Comparison of ENCODE assay signal across 7 mouse cellular contexts in genomic region chr14:119006441-119007102, GRCm38 (mm10).
DNase-seq lines count a peak whose midpoint lies in the region; ATAC-seq lines count a peak whose summit lies in the region.

No protein-coding gene starts in this region.

- peak overlapping the region; percentile 64 for H3K9ac ChIP-seq in intestine, embryonic 16.5 days (ENCODE audit: low read depth, low read length)
- H3K9ac ChIP-seq in midbrain, embryonic 11.5 days (ENCODE audit: low read length) = peak overlapping the region; percentile 65

- H3K4me1 ChIP-seq in intestine, embryonic 16.5 days (ENCODE audit: control insufficient read depth, insufficient read depth, low read length) = no peaks in the 10 kb centered on the region
- peaks cover 3% of the 10 kb centered on the region; the same call in 1 of the 2 replicates for H3K4me1 ChIP-seq in midbrain, embryonic 11.5 days (ENCODE audit: control insufficient read depth, insufficient read depth, low read length)

- H3K27ac ChIP-seq in intestine, embryonic 16.5 days (ENCODE audit: low read length) = peak overlapping the region; percentile 71
- no peak overlapping the region for H3K27ac ChIP-seq in midbrain, embryonic 11.5 days (ENCODE audit: low read depth, low read length)

- H3K27me3 ChIP-seq in intestine, embryonic 16.5 days (replicated peaks; ENCODE audit: control insufficient read depth, insufficient read depth, low read length) = no peaks in the 10 kb centered on the region
- H3K27me3 ChIP-seq in midbrain, embryonic 11.5 days (ENCODE audit: control insufficient read depth, insufficient read depth, low read length) = no peaks in the 10 kb centered on the region

- peak; percentile 14 for DNase-seq in thymus, postnatal 0 days (ENCODE audit: low spot score)
- no peak for DNase-seq in thymus, postnatal 10 days (ENCODE audit: low spot score in 2 of 2)
- peak; percentile 46 to 57 for DNase-seq in cerebellum, postnatal 36 days
- DNase-seq in midbrain, embryonic 11.5 days (ENCODE audit: low spot score, missing footprints) = no peak
- DNase-seq in spleen, postnatal 4 days (ENCODE audit: low spot score in 2 of 2) = no peak
- DNase-seq in ovary, postnatal 36 days (ENCODE audit: low spot score) = no peak

- peak overlapping the region; percentile 46 for H3K4me3 ChIP-seq in intestine, embryonic 16.5 days (ENCODE audit: low read length)
- peak overlapping the region; percentile 44 for H3K4me3 ChIP-seq in midbrain, embryonic 11.5 days (ENCODE audit: low read depth, low read length)

- H3K36me3 ChIP-seq in intestine, embryonic 16.5 days (ENCODE audit: control insufficient read depth, insufficient read depth, low read length) = no peaks in the 10 kb centered on the region
- no peaks in the 10 kb centered on the region for H3K36me3 ChIP-seq in midbrain, embryonic 11.5 days (ENCODE audit: control insufficient read depth, insufficient read depth, low read length)

- no peaks in the 10 kb centered on the region for H3K9me3 ChIP-seq in intestine, embryonic 16.5 days (ENCODE audit: control insufficient read depth, low read length)
- H3K9me3 ChIP-seq in midbrain, embryonic 11.5 days (ENCODE audit: control insufficient read depth, low read length) = no peaks in the 10 kb centered on the region

- peak overlapping the region; percentile 66 for H3K4me2 ChIP-seq in intestine, embryonic 16.5 days (ENCODE audit: low read depth, low read length)
- peak overlapping the region; percentile 95 for H3K4me2 ChIP-seq in midbrain, embryonic 11.5 days

- ATAC-seq in intestine, embryonic 16.5 days = no peak; the same call in 1 of the 2 replicates
- ATAC-seq in midbrain, embryonic 11.5 days (ENCODE audit: low FRiP score) = no peak

- WGBS in intestine, embryonic 16.5 days = 2% methylated on average over 49 of the region's 49 CpGs
- 2% methylated on average over 49 of the region's 49 CpGs for WGBS in midbrain, embryonic 11.5 days

Comparison
In these comparisons a context has a peak if more than half of its experiments do, and no peak if none do; other contexts are left out.
1. DNase-seq: peak in thymus, postnatal 0 days (single experiment) and cerebellum, postnatal 36 days (2 of 2); none in thymus, postnatal 10 days (0 of 2), midbrain, embryonic 11.5 days (single experiment), spleen, postnatal 4 days (0 of 2) and ovary, postnatal 36 days (single experiment).